Mouse (Mus musculus) liver, postnatal 0 days (tissue): ENCODE measurements around the gene Gpsm1.

Experiments
- CTCF ChIP-seq: sonication (generic); IDR thresholded peaks from 2 replicates; pipeline ENCODE4 v1.5.1; 2016; ENCODE audit warnings: antibody characterized with exemption, low read depth
- EP300 ChIP-seq: IDR thresholded peaks from 2 replicates; pipeline ENCODE4 v1.6.1; 2016; ENCODE audit warnings: antibody characterized with exemption, low read depth, mild to moderate bottlenecking

DNA sequence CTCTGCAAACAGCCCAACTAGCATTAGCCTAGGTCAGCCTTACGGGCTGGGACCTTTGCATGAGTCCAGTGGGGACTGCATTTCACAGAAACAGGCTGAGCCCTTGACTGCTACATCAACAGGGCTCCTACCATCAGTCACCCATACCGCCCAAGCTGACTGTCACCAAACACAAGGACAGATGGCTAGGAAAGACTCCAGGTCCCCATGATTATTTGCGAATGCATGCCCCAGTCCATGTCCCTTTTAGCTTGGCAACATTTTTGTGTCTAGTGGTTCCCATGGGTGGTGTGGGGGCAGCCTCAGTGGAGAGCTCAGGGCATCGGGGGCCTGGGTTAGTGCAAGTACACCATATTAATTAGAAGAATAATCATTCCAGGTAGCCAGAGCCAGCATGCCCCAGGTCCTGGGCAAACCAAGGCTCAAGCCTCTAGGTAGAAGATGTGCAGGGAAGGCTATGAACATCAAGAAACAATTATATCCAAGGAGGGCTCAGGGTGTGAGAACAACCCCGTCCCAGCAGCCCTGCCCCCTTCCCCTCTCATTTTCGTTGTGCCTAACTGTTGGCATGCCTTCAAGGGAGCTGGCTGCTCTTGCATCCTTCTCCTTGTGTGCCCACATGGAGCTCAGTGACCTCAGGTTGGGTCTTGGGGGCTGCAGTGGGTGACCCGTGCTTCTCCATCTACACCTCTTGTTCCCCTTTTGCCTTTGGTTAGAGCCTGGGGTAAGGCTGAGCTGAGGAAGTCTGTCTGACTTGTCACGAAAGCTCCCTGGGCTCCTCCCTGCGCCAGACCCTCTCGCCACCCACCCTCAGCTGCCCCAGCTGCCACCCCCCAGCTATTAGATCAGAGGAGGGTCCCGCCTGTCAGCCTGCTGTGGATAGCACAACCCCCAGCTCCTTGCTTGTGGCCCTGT lies 38.0 kb downstream of the Gpsm1 start:
- TF ChIP-seq CTCF, result no peak
- TF ChIP-seq EP300, result no peak
